21 mouse cellular contexts compared by ENCODE assay signal in the genomic region with DNA sequence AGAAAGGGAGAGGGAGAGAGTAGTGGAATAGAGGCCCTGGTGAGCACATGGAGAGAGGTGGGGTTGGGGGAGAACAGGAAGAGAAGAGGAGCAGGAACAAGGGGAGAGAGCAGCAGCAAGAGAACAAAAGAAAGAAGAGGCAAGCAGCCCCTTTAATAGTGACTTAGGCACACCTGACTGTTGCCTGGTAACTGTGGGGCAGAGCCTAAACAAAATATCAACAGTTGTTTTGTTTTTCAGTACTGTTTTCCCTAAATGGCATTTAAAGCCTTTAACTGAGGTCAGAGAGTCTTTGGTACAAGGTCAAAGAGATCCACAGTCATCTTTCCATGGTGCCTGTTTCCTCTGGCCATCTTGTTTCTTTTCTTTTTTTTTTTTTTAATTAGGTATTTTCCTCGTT.
A peak's percentile ranks its signal among the peaks of the same experiment; 100 is the strongest.
DNase-seq lines count a peak whose midpoint lies in the region; ATAC-seq and TF ChIP-seq lines count a peak whose summit lies in the region.
"Had no signal": no experiment of that assay in that cellular context is flagged by ENCODE, and none has a peak within 500 bp of the region (broad histone marks: within the 10 kb centered on the region; RNA-seq: fewer than 3 reads in every experiment).

No protein-coding gene starts in this region.

- in situ Hi-C loops in ES-E14 (cut with MboI; ENCODE audit: low sequenced_read_pairs in 2 of 2, unreplicated experiment in 2 of 2): no loop called here

- no peaks in the 10 kb centered on the region for H3K27me3 ChIP-seq in ES-Bruce4 (ENCODE audit: control insufficient read depth, insufficient read depth, low read length, poor library complexity, severe bottlenecking)
- H3K27me3 ChIP-seq in stomach, postnatal 0 days (ENCODE audit: control insufficient read depth, insufficient read depth, low read length): no peaks in the 10 kb centered on the region
- H3K27me3 ChIP-seq: embryonic facial prominence, embryonic 12.5 days; forebrain, embryonic 13.5 days; forebrain, embryonic 15.5 days had no signal

- H3K4me3 ChIP-seq in ES-Bruce4 (ENCODE audit: low read depth, low read length): no peak overlapping the region
- H3K4me3 ChIP-seq in ES-E14 (ENCODE audit: insufficient read depth in 1 of 2, low read depth in 1 of 2, low read length in 2 of 2, poor library complexity in 1 of 2, severe bottlenecking in 1 of 2): no peak overlapping the region
- H3K4me3 ChIP-seq in stomach, postnatal 0 days (ENCODE audit: low read depth, low read length): no peak overlapping the region
- H3K4me3 ChIP-seq: embryonic facial prominence, embryonic 10.5 days; embryonic facial prominence, embryonic 12.5 days; forebrain, embryonic 13.5 days; forebrain, embryonic 15.5 days had no signal

- TF ChIP-seq CTCF in ES-Bruce4 (IDR thresholded peaks at IDR 0.05; ENCODE audit: low read depth, low read length): no peak
- TF ChIP-seq CTCF in stomach, postnatal 0 days (IDR thresholded peaks at IDR 0.05; ENCODE audit: low read depth): no peak

- TF ChIP-seq EP300 in ES-Bruce4 (IDR thresholded peaks at IDR 0.05; ENCODE audit: insufficient read depth, low read depth, low read length): no peak
- TF ChIP-seq EP300 in stomach, postnatal 0 days (optimal IDR thresholded peaks at IDR 0.05): no peak

- H3K9ac ChIP-seq in ES-Bruce4 (ENCODE audit: low read depth, poor library complexity, severe bottlenecking) (no peak overlapping the region), ES-E14 (ENCODE audit: insufficient read depth, low read depth, low read length, poor library complexity, severe bottlenecking) (no peak overlapping the region)
- H3K9ac ChIP-seq in stomach, postnatal 0 days (ENCODE audit: low read length): no peak overlapping the region
- H3K9ac ChIP-seq: embryonic facial prominence, embryonic 12.5 days; forebrain, embryonic 13.5 days; forebrain, embryonic 15.5 days; forebrain, postnatal 0 days had no signal

- H3K27ac ChIP-seq in ES-Bruce4 (ENCODE audit: insufficient read depth, low read length) (peak overlapping the region; percentile 99), ES-E14 (ENCODE audit: insufficient read depth, low read depth, low read length, poor library complexity, severe bottlenecking) (peak overlapping the region; percentile 77)
- H3K27ac ChIP-seq in stomach, postnatal 0 days (replicated peaks): no peak overlapping the region
- H3K27ac ChIP-seq: embryonic facial prominence, embryonic 10.5 days; embryonic facial prominence, embryonic 12.5 days; forebrain, embryonic 13.5 days; forebrain, embryonic 15.5 days had no signal

- ATAC-seq in stomach, postnatal 0 days (ENCODE audit: low FRiP score, low TSS enrichment): no peak
- ATAC-seq: CD4-positive, CD25-positive, alpha-beta regulatory T cell, adult 4 months; forebrain, embryonic 13.5 days; forebrain, embryonic 15.5 days; forebrain, postnatal 0 days had no signal

- H3K36me3 ChIP-seq in ES-Bruce4 (ENCODE audit: control insufficient read depth, insufficient read depth, low read length, poor library complexity, severe bottlenecking) (no peaks in the 10 kb centered on the region), ES-E14 (ENCODE audit: control insufficient read depth, insufficient read depth, low read length, poor library complexity, severe bottlenecking) (no peaks in the 10 kb centered on the region)
- no peaks in the 10 kb centered on the region for H3K36me3 ChIP-seq in stomach, postnatal 0 days (ENCODE audit: control insufficient read depth, insufficient read depth, low read length)
- H3K36me3 ChIP-seq: embryonic facial prominence, embryonic 10.5 days; embryonic facial prominence, embryonic 12.5 days; forebrain, embryonic 15.5 days had no signal

- H3K9me3 ChIP-seq in ES-Bruce4 (replicated peaks; ENCODE audit: control insufficient read depth, insufficient read depth, low read length, poor library complexity, severe bottlenecking) (no peaks in the 10 kb centered on the region), ES-E14 (ENCODE audit: control insufficient read depth, insufficient read depth, low read depth, low read length) (no peaks in the 10 kb centered on the region)
- H3K9me3 ChIP-seq in stomach, postnatal 0 days (ENCODE audit: control insufficient read depth, low read length): no peaks in the 10 kb centered on the region
- H3K9me3 ChIP-seq: embryonic facial prominence, embryonic 10.5 days; embryonic facial prominence, embryonic 12.5 days; forebrain, embryonic 13.5 days; forebrain, embryonic 15.5 days had no signal

- DNase-seq in cerebellum, adult 9-10 months: peak; percentile 0
- DNase-seq in cerebellum, postnatal 14 days: no peak
- DNase-seq in ES-E14 (ENCODE audit: low read depth, low spot score): peak; percentile 25
- peak; percentile 71 for DNase-seq in ZHBTc4 (ENCODE audit: low read depth, low spot score)
- no peak for DNase-seq in stomach, postnatal 0 days (ENCODE audit: low spot score)
- DNase-seq in adrenal gland, postnatal 10 days: no peak
- DNase-seq: adrenal gland, adult 2 months; adrenal gland, postnatal 14 days; adrenal gland, postnatal 36 days; B cell, adult 2 months; cerebellum, adult 11-12 months; cerebellum, adult 2 months; cerebellum, adult 9-11 months; cerebellum, postnatal 25 days; forebrain, postnatal 0 days had no signal

- H3K4me1 ChIP-seq in ES-Bruce4 (ENCODE audit: control insufficient read depth, insufficient read depth, low read length): peaks cover 7% of the 10 kb centered on the region
- H3K4me1 ChIP-seq in ES-E14 (ENCODE audit: control insufficient read depth in 2 of 2, insufficient read depth in 2 of 2, low read length in 2 of 2, poor library complexity in 1 of 2): peaks cover 3 to 4% of the 10 kb centered on the region in 2 experiments; a peak in 1 of 4 replicates
- no peaks in the 10 kb centered on the region for H3K4me1 ChIP-seq in stomach, postnatal 0 days (replicated peaks; ENCODE audit: control insufficient read depth, insufficient read depth)
- H3K4me1 ChIP-seq: embryonic facial prominence, embryonic 12.5 days had no signal

- WGBS in stomach, postnatal 0 days: 43% methylated on average over 1 of the region's 1 CpGs

- TF ChIP-seq POLR2A in ES-Bruce4 (IDR thresholded peaks at IDR 0.05; ENCODE audit: insufficient read depth, low read length): no peak

- no peak overlapping the region for H3K4me2 ChIP-seq in stomach, postnatal 0 days (replicated peaks; ENCODE audit: low read depth)
- H3K4me2 ChIP-seq: embryonic facial prominence, embryonic 12.5 days; forebrain, embryonic 13.5 days; forebrain, embryonic 15.5 days had no signal

TF ChIP-seq in ES-E14, 5 proteins besides CTCF, POLR2A, EP300 and RAD21:
- TF ChIP-seq CHD2 (IDR thresholded peaks at IDR 0.05; ENCODE audit: low read depth, low read length) (no peak), ZNF384 (IDR thresholded peaks at IDR 0.05; ENCODE audit: low read depth, low read length) (peak; percentile 43; the same call in 1 of the 2 replicates)

Comparison
In these comparisons a context has a peak if more than half of its experiments do, and no peak if none do; other contexts are left out.
1. DNase-seq: peak in cerebellum, adult 9-10 months (single experiment), ES-E14 (single experiment) and ZHBTc4 (single experiment); none in cerebellum, postnatal 14 days (0 of 2), stomach, postnatal 0 days (single experiment) and adrenal gland, postnatal 10 days (single experiment).